Mouse (Mus musculus) stomach, embryonic 16.5 days (tissue): ENCODE results near the gene Zbtb18. TPM values are rescaled to one million over a fixed set of nuclear protein-coding genes. Genes with fewer than 3 reads are reported as not detected.
"Not testable (repeated sequence)": the region's sequence is repeated elsewhere in the genome, so short reads cannot be mapped to it uniquely, and the experiment has no call there.

Experiments used
- ATAC-seq: fragments of 200-750 bp; cut with Nextera tagmentation; 2 replicates; pipeline ENCODE4 v1.8.0; 2017; ENCODE audit warnings: moderate number of reproducible peaks, moderate TSS enrichment; ENCODE audit not compliant: insufficient read depth, low FRiP score
- H3K27ac ChIP-seq: fragments of 300-500 bp; sonication (generic); 2 replicates; pipeline ENCODE4 v1.5.1; 2014; ENCODE audit warnings: low read length
- H3K27me3 ChIP-seq: fragments of 300-500 bp; sonication (generic); 2 replicates; pipeline ENCODE4 v1.6.1; 2014; ENCODE audit warnings: low read length, control low read depth, mixed read lengths; ENCODE audit not compliant: control insufficient read depth, insufficient read depth
- H3K36me3 ChIP-seq: fragments of 300-500 bp; sonication (generic); 2 replicates; pipeline ENCODE4 v1.6.1; 2014; ENCODE audit warnings: low read length; ENCODE audit not compliant: control insufficient read depth, insufficient read depth
- H3K4me1 ChIP-seq: fragments of 300-500 bp; sonication (generic); 2 replicates; pipeline ENCODE4 v1.6.1; 2014; ENCODE audit warnings: low read length, control low read depth, mixed read lengths; ENCODE audit not compliant: control insufficient read depth, insufficient read depth
- H3K4me2 ChIP-seq: fragments of 300-500 bp; sonication (generic); 2 replicates; pipeline ENCODE4 v1.6.1; 2014; ENCODE audit warnings: low read depth, low read length, mixed read lengths
- H3K4me3 ChIP-seq: fragments of 300-500 bp; sonication (generic); replicated peaks from 2 replicates; pipeline ENCODE4 v1.5.1; 2014; ENCODE audit warnings: mild to moderate bottlenecking, low read length
- H3K9ac ChIP-seq: fragments of 300-500 bp; sonication (generic); 2 replicates; pipeline ENCODE4 v1.6.1; 2014; ENCODE audit warnings: low read length
- H3K9me3 ChIP-seq: fragments of 300-500 bp; sonication (generic); replicated peaks from 2 replicates; pipeline ENCODE4 v1.6.1; 2016; ENCODE audit warnings: low read length, control low read depth; ENCODE audit not compliant: control insufficient read depth
- WGBS: fragments of 180-500 bp; shearing (Covaris S2); extraction: QIAGEN DNeasy Blood & Tissue Kit; methylation state at CpG from one replicate; pipeline ENCODE4 v1.1.7; 2014; 5-methylcytosine and 5-hydroxymethylcytosine counted together
- polyA plus RNA-seq: library from polyadenylated mRNA; unstranded; fragments of >200 nt; fragmentation: Nextera tagmentation; extraction: Ambion mirVana; gene quantifications from 2 replicates; pipeline ENCODE4 v1.2.1, GENCODE M21; 2015

Zbtb18 gene
- polyA plus RNA-seq, 1 experiment from 2014 or later: 2.0 TPM

DNA sequence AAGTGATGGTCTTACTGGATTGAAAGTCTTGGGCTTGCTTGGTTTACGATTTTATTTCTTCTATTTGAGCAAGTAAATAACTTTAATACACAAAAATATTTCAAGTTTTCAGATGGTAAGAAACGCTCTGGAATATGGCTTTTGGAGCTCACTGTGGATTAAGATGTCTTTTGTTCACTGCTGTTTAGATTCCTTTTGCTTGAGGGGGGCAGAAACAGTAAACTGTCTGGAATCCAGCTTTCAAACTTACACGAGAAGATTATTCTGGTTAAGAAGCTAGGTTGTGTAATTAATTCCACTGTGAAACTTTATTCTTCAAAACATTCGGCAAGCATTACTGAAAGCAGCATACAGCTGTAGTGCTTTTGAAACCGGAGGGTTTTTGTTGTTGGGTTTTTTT lies 2.8 kb downstream of the Zbtb18 start:
- H3K36me3 ChIP-seq: peaks cover 7% of the 10 kb centered on the region
- H3K4me2 ChIP-seq: peak overlapping the region; percentile 34
- no peaks in the 10 kb centered on the region for H3K9me3 ChIP-seq
- WGBS: 50% methylated on average over 5 of the region's 5 CpGs
- no peak overlapping the region for H3K9ac ChIP-seq
- H3K4me1 ChIP-seq: peaks cover 12% of the 10 kb centered on the region
- H3K27me3 ChIP-seq: no peaks in the 10 kb centered on the region
- H3K4me3 ChIP-seq: no peak overlapping the region; the same call in 1 of the 2 replicates
- no peak overlapping the region for H3K27ac ChIP-seq
- no peak for ATAC-seq

DNA sequence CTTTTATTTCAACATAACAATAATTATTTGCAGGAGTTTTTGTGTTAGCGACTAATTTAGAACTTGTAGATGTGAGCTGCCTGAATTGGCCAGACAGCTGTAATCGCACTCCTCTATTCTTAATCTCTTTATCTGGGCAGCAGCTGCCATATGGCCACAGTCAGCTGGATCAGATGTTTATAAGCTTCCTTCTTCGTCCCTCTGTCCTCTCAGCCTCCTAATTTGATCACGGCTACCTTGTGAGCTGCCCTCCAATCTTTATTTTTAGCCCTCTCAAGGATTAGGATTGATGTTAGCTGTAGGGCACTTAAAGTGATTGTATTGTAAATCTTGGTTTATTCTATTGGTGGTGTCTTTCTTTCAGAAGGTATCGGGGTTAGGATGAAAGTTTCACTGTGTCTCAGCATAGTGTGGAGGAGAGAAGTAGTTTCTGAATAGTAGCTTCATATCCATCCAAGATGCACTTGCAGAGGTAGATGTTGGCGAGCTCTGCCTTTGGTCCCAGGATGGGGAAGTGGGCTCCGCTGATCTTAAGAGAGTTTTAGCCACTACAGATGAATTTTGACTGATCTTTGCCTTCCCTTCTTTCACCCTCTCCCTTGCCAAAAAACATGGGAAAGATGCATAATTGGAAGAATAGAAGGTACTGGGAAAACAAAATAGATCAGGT lies 3.4 kb downstream of the Zbtb18 start:
- no peak for ATAC-seq
- Histone ChIP-seq H3K4me3 (0 out of 2 replicates have a peak overlapping the region, but pooled peaks have one; percentile 1), H3K27ac (no peak overlapping the region), H3K27me3 (no peaks in the 10 kb centered on the region), H3K4me1 (peaks cover 12% of the 10 kb centered on the region), H3K36me3 (peaks cover 7% of the 10 kb centered on the region), H3K9me3 (no peaks in the 10 kb centered on the region), H3K4me2 (peak overlapping the region; percentile 34), H3K9ac (no peak overlapping the region)
- 56% methylated on average over 7 of the region's 7 CpGs for WGBS

DNA sequence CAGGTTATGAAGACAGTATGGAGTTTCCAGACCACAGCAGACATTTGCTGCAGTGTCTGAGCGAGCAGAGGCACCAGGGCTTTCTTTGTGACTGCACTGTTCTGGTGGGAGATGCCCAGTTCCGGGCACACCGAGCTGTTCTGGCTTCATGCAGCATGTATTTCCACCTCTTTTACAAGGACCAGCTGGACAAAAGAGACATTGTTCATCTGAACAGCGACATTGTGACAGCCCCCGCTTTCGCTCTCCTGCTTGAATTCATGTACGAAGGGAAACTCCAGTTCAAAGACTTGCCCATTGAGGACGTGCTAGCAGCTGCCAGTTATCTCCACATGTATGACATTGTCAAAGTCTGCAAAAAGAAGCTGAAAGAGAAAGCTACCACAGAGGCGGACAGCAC lies 4.9 kb downstream of the Zbtb18 start:
- H3K9me3 ChIP-seq: no peaks in the 10 kb centered on the region
- no peak overlapping the region for H3K4me2 ChIP-seq
- no peak for ATAC-seq
- no peak overlapping the region for H3K9ac ChIP-seq
- H3K27ac ChIP-seq: no peak overlapping the region
- 60% methylated on average over 9 of the region's 9 CpGs for WGBS
- H3K36me3 ChIP-seq: peaks cover 7% of the 10 kb centered on the region
- H3K4me1 ChIP-seq: peaks cover 12% of the 10 kb centered on the region
- H3K27me3 ChIP-seq: no peaks in the 10 kb centered on the region
- no peak overlapping the region for H3K4me3 ChIP-seq

DNA sequence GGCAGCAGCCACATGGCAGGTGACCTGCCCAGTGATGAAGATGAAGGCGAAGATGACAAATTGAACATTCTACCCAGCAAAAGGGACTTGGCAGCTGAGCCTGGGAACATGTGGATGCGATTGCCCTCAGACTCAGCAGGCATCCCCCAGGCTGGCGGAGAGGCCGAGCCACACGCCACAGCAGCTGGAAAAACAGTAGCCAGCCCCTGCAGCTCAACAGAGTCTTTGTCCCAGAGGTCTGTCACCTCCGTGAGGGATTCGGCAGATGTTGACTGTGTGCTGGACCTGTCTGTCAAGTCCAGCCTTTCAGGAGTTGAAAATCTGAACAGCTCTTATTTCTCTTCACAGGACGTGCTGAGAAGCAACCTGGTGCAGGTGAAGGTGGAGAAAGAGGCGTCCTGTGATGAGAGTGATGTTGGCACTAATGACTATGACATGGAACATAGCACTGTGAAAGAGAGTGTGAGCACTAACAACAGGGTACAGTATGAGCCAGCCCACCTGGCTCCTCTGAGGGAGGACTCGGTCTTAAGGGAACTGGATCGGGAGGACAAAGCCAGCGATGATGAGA lies 5.5 kb downstream of the Zbtb18 start:
- H3K4me1 ChIP-seq: peaks cover 12% of the 10 kb centered on the region
- no peak overlapping the region for H3K4me2 ChIP-seq
- H3K27ac ChIP-seq: no peak overlapping the region
- WGBS: 74% methylated on average over 12 of the region's 12 CpGs
- no peak overlapping the region for H3K9ac ChIP-seq
- no peaks in the 10 kb centered on the region for H3K9me3 ChIP-seq
- H3K36me3 ChIP-seq: peaks cover 7% of the 10 kb centered on the region
- H3K27me3 ChIP-seq: no peaks in the 10 kb centered on the region
- no peak overlapping the region for H3K4me3 ChIP-seq
- ATAC-seq: 0 out of 2 replicates have a peak, but pooled peaks have one; percentile 29

DNA sequence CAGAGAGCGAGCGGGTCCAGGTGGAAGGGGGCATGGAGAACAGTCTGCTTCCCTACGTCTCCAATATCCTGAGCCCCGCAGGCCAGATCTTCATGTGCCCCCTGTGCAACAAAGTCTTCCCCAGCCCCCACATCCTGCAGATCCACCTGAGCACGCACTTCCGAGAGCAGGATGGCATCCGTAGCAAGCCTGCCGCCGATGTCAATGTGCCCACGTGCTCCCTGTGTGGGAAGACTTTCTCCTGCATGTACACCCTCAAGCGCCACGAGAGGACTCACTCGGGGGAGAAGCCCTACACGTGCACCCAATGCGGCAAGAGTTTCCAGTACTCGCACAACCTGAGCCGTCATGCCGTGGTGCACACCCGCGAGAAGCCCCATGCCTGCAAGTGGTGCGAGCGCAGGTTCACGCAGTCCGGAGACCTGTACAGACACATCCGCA lies 6.0 kb downstream of the Zbtb18 start:
- no peaks in the 10 kb centered on the region for H3K9me3 ChIP-seq
- peaks cover 12% of the 10 kb centered on the region for H3K4me1 ChIP-seq
- H3K4me2 ChIP-seq: no peak overlapping the region
- 91% methylated on average over 25 of the region's 25 CpGs for WGBS
- H3K27ac ChIP-seq: no peak overlapping the region
- H3K36me3 ChIP-seq: peaks cover 7% of the 10 kb centered on the region
- no peak overlapping the region for H3K9ac ChIP-seq
- no peaks in the 10 kb centered on the region for H3K27me3 ChIP-seq
- ATAC-seq: no peak
- H3K4me3 ChIP-seq: no peak overlapping the region

DNA sequence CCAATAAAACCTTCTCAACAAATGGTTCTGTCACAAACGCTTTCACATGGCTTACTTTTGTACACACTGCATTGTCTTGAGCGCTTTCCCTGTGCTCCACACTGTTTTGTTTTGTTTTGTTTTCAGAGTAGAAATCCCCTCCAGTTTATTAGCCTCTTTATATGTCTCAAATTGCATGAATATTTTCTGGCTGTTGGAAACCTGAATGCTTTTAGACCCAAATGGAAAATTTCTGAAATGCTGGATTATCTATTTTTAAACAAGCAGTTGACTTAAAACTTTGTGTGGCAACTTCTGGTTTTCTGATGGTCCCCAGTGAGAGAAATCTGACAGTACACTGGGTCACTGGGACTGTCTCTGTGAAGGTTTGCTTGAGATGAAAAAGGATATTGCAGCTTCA lies 6.8 kb downstream of the Zbtb18 start:
- Histone ChIP-seq H3K9me3 (no peaks in the 10 kb centered on the region), H3K27me3 (no peaks in the 10 kb centered on the region), H3K36me3 (peaks cover 7% of the 10 kb centered on the region), H3K4me1 (peaks cover 11% of the 10 kb centered on the region), H3K4me3 (no peak overlapping the region), H3K4me2 (no peak overlapping the region), H3K9ac (no peak overlapping the region), H3K27ac (no peak overlapping the region)
- 70% methylated on average over 2 of the region's 2 CpGs for WGBS
- ATAC-seq: no peak

DNA sequence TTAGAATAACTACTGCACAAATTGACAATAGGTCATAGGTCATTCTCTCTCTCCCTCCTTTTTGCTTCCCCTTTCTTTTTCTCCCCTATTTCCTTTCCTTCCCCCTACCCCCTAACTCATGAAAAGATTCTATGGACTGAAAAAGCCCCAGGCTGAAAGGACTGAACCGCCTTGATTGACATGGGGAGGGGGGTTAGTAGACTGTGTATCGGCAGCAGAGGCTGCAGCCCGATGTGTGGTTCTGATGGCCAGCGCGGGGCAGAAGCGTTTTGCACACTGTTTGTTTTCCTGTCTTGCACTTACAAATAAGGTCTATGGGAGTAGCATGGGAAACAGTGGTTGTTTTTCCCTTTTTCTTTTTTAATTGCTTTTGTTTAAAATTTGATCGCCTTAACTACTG lies 7.7 kb downstream of the Zbtb18 start:
- WGBS: 82% methylated on average over 7 of the region's 7 CpGs
- not testable (repeated sequence) for H3K9me3 ChIP-seq, ATAC-seq, H3K4me2 ChIP-seq, H3K27ac ChIP-seq, H3K4me3 ChIP-seq, H3K4me1 ChIP-seq, H3K36me3 ChIP-seq, H3K27me3 ChIP-seq, H3K9ac ChIP-seq

DNA sequence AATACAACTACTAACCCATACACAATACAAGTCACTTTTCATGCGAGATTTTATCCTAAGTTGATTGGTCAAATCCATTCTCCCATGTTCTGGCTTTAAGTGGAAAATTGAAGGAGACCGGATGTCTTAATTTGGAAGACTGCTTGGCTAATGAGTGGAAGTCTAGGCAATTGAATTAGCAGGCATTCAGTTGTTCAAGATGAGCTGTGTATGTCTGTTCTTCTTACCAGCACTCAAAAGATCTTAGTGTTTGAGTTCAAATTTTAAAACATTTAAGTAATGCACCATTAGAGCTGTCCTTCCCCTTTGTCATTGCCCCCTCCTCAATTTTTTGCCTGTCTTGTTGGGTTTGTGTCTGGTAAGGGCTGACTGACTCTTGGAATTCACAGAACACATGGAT lies 8.9 kb downstream of the Zbtb18 start:
- no peaks in the 10 kb centered on the region for H3K9me3 ChIP-seq
- peaks cover 7% of the 10 kb centered on the region for H3K36me3 ChIP-seq
- H3K4me3 ChIP-seq: no peak overlapping the region
- H3K4me1 ChIP-seq: no peaks in the 10 kb centered on the region
- no peak overlapping the region for H3K27ac ChIP-seq
- ATAC-seq: no peak
- H3K9ac ChIP-seq: no peak overlapping the region
- no peak overlapping the region for H3K4me2 ChIP-seq
- no peaks in the 10 kb centered on the region for H3K27me3 ChIP-seq
- WGBS: 85% methylated on average over 2 of the region's 2 CpGs

DNA sequence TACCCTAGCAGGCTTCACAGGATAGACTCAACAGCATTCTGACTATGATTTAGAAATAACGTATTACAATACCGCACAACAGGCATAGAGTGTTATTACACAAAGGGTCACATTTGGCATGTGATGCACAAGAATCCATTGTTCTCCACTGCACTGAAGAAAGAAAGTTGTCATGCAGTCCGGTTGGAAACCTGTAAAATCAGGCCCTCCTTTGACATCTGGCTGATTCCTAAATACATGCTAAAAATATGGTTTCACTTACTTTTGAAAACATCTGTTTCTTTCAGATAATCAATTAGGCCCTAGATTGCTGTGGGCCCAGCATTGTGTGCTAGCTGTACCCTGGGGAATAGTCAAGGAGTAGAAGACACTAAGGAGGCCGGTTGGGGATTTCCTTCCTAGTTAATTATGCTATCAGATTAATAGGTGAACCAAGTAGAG lies 9.9 kb downstream of the Zbtb18 start:
- Histone ChIP-seq H3K36me3 (peaks cover 7% of the 10 kb centered on the region), H3K27me3 (no peaks in the 10 kb centered on the region), H3K27ac (no peak overlapping the region), H3K9me3 (no peaks in the 10 kb centered on the region), H3K4me2 (no peak overlapping the region), H3K4me3 (no peak overlapping the region), H3K9ac (no peak overlapping the region), H3K4me1 (no peaks in the 10 kb centered on the region)
- 78% methylated on average over 4 of the region's 4 CpGs for WGBS
- no peak for ATAC-seq
